Mouse (Mus musculus): ENCODE results near the gene Gm49366. TPM values are rescaled to one million over a fixed set of nuclear protein-coding genes. Genes with fewer than 3 reads are reported as not detected.
"Not testable (repeated sequence)": the region's sequence is repeated elsewhere in the genome, so short reads cannot be mapped to it uniquely, and the experiment has no call there.

The Gm49366 gene
- polyA plus RNA-seq, 1 experiment from 2014 or later, result not detected

GRCm38 (mm10) chr12:84083842-84084241 lies 45.1 kb downstream of the Gm49366 start:
- Histone ChIP-seq H3K27ac (replicated peaks in 1 of 2; ENCODE audit: control insufficient read depth in 1 of 2, insufficient read depth in 1 of 2, low read depth in 2 of 2, low read length in 2 of 2) (no peak overlapping the region), H3K36me3 (ENCODE audit: control insufficient read depth, insufficient read depth, low read length) (no peaks in the 10 kb centered on the region), H3K27me3 (ENCODE audit: control insufficient read depth, insufficient read depth, low read length) (no peaks in the 10 kb centered on the region), H3K4me1 (ENCODE audit: control insufficient read depth in 2 of 2, insufficient read depth in 2 of 2, low read length in 2 of 2) (no peaks in the 10 kb centered on the region), H3K9ac (ENCODE audit: low read length) (no peak overlapping the region), H3K4me3 (ENCODE audit: control insufficient read depth in 1 of 2, insufficient read depth in 1 of 2, low read depth in 1 of 2, low read length in 2 of 2) (no peak overlapping the region), H3K9me3 (ENCODE audit: control insufficient read depth, low read length) (peaks cover 7% of the 10 kb centered on the region; the same call in 1 of the 2 replicates), H3K4me2 (ENCODE audit: low read length) (no peak overlapping the region)
- 79% methylated on average over 2 of the region's 2 CpGs for WGBS
- no peak for ATAC-seq (ENCODE audit: insufficient number of reproducible peaks, insufficient read depth, low FRiP score, low read depth)

DNA sequence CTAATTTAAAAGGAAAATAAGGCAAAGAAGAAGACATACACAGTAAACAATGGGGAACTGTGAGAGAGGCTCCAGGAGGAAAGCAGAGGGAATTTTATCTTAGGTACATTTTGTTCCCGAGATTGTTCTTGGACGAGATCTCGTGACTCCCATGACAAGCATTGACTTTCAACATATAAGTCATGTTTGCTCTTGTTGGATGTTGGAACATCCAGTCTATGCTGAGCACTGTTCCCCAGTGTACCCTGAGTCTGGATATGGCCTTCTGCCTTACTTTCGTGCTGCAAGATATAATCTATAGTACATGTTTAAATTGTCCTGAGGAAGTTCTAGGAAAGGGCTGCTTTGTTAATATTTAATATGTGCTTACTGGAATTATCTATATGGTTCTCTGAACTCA lies 45.8 kb downstream of the Gm49366 start:
- ATAC-seq (ENCODE audit: insufficient number of reproducible peaks, insufficient read depth, low FRiP score, low read depth), result no peak
- no peaks in the 10 kb centered on the region for H3K27me3 ChIP-seq (ENCODE audit: control insufficient read depth, insufficient read depth, low read length)
- no peaks in the 10 kb centered on the region for H3K36me3 ChIP-seq (ENCODE audit: control insufficient read depth, insufficient read depth, low read length)
- peaks cover 7% of the 10 kb centered on the region; the same call in 1 of the 2 replicates for H3K9me3 ChIP-seq (ENCODE audit: control insufficient read depth, low read length)
- WGBS, result 60% methylated on average over 4 of the region's 4 CpGs
- H3K4me2 ChIP-seq (ENCODE audit: low read length), result no peak overlapping the region
- H3K4me3 ChIP-seq (ENCODE audit: control insufficient read depth in 1 of 2, insufficient read depth in 1 of 2, low read depth in 1 of 2, low read length in 2 of 2), result no peak overlapping the region
- no peak overlapping the region for H3K27ac ChIP-seq (replicated peaks in 1 of 2; ENCODE audit: control insufficient read depth in 1 of 2, insufficient read depth in 1 of 2, low read depth in 2 of 2, low read length in 2 of 2)
- H3K4me1 ChIP-seq (ENCODE audit: control insufficient read depth in 2 of 2, insufficient read depth in 2 of 2, low read length in 2 of 2), result no peaks in the 10 kb centered on the region
- no peak overlapping the region for H3K9ac ChIP-seq (ENCODE audit: low read length)

DNA sequence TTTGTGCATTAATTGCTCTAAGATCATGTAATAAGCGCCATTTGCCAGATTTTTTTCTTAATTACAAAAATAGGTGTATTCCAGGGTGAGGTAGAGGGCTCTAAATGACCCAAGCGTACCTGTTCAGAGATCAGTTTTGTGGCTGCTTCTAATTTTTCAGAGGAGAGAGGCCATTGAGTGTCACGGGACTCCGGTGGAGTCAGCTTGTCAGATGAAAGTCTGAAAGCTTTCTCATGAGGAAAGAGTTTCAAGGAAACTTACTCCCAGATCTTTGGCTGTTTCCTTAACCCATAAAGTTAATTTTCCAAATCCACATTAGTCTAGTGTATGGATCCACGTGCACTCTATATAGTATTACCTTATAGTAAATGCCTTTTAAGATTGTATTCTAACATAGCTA lies 55.9 kb downstream of the Gm49366 start:
- H3K4me2 ChIP-seq (ENCODE audit: low read length); H3K4me1 ChIP-seq (ENCODE audit: control insufficient read depth in 2 of 2, insufficient read depth in 2 of 2, low read length in 2 of 2); ATAC-seq (ENCODE audit: insufficient number of reproducible peaks, insufficient read depth, low FRiP score, low read depth); H3K27ac ChIP-seq (replicated peaks in 1 of 2; ENCODE audit: control insufficient read depth in 1 of 2, insufficient read depth in 1 of 2, low read depth in 2 of 2, low read length in 2 of 2); H3K9ac ChIP-seq (ENCODE audit: low read length); H3K4me3 ChIP-seq (ENCODE audit: control insufficient read depth in 1 of 2, insufficient read depth in 1 of 2, low read depth in 1 of 2, low read length in 2 of 2); H3K27me3 ChIP-seq (ENCODE audit: control insufficient read depth, insufficient read depth, low read length); H3K36me3 ChIP-seq (ENCODE audit: control insufficient read depth, insufficient read depth, low read length): not testable (repeated sequence)
- 79% methylated on average over 5 of the region's 5 CpGs for WGBS
- peaks cover 13% of the 10 kb centered on the region; the same call in 1 of the 2 replicates for H3K9me3 ChIP-seq (ENCODE audit: control insufficient read depth, low read length)

- H3K27me3 ChIP-seq (ENCODE audit: control insufficient read depth, insufficient read depth, low read length), result no peaks in the 10 kb centered on the region
- H3K4me1 ChIP-seq (ENCODE audit: control insufficient read depth in 2 of 2, insufficient read depth in 2 of 2, low read length in 2 of 2), result 0 out of 4 replicates have a peak, but pooled peaks cover 0 to 3% of the 10 kb centered on the region in 2 experiments
- H3K9ac ChIP-seq (ENCODE audit: low read length), result no peak overlapping the region
- H3K4me3 ChIP-seq (ENCODE audit: control insufficient read depth in 1 of 2, insufficient read depth in 1 of 2, low read depth in 1 of 2, low read length in 2 of 2), result no peak overlapping the region
- H3K27ac ChIP-seq (replicated peaks in 1 of 2; ENCODE audit: control insufficient read depth in 1 of 2, insufficient read depth in 1 of 2, low read depth in 2 of 2, low read length in 2 of 2), result no peak overlapping the region
- WGBS, result 87% methylated on average over 2 of the region's 2 CpGs
- no peak for ATAC-seq (ENCODE audit: insufficient number of reproducible peaks, insufficient read depth, low FRiP score, low read depth)
- H3K36me3 ChIP-seq (ENCODE audit: control insufficient read depth, insufficient read depth, low read length), result no peaks in the 10 kb centered on the region
- 0 out of 2 replicates have a peak, but pooled peaks cover 2% of the 10 kb centered on the region for H3K9me3 ChIP-seq (ENCODE audit: control insufficient read depth, low read length)
- H3K4me2 ChIP-seq (ENCODE audit: low read length), result no peak overlapping the region
Observed at GRCm38 (mm10) chr12:84099605-84100004, 60.9 kb downstream of the Gm49366 start.

GRCm38 (mm10) chr12:84100071-84100470 lies 61.3 kb downstream of the Gm49366 start:
- 84% methylated on average over 1 of the region's 1 CpGs for WGBS
- Histone ChIP-seq H3K4me1 (ENCODE audit: control insufficient read depth in 2 of 2, insufficient read depth in 2 of 2, low read length in 2 of 2) (0 out of 4 replicates have a peak, but pooled peaks cover 0 to 3% of the 10 kb centered on the region in 2 experiments), H3K4me2 (ENCODE audit: low read length) (peak overlapping the region; percentile 83), H3K4me3 (ENCODE audit: control insufficient read depth in 1 of 2, insufficient read depth in 1 of 2, low read depth in 1 of 2, low read length in 2 of 2) (no peak overlapping the region), H3K27ac (replicated peaks in 1 of 2; ENCODE audit: control insufficient read depth in 1 of 2, insufficient read depth in 1 of 2, low read depth in 2 of 2, low read length in 2 of 2) (no peak overlapping the region), H3K36me3 (ENCODE audit: control insufficient read depth, insufficient read depth, low read length) (no peaks in the 10 kb centered on the region), H3K9me3 (ENCODE audit: control insufficient read depth, low read length) (0 out of 2 replicates have a peak, but pooled peaks cover 2% of the 10 kb centered on the region), H3K27me3 (ENCODE audit: control insufficient read depth, insufficient read depth, low read length) (no peaks in the 10 kb centered on the region), H3K9ac (ENCODE audit: low read length) (no peak overlapping the region)
- ATAC-seq (ENCODE audit: insufficient number of reproducible peaks, insufficient read depth, low FRiP score, low read depth), result no peak

GRCm38 (mm10) chr12:84100604-84101492 lies 62.1 kb downstream of the Gm49366 start, which contains the start of gene Acot6:
Acot6 (plus strand) TSS chr12:84100654.
- not testable (repeated sequence) for H3K4me1 ChIP-seq (ENCODE audit: control insufficient read depth in 2 of 2, insufficient read depth in 2 of 2, low read length in 2 of 2); H3K27me3 ChIP-seq (ENCODE audit: control insufficient read depth, insufficient read depth, low read length); H3K27ac ChIP-seq (replicated peaks in 1 of 2; ENCODE audit: control insufficient read depth in 1 of 2, insufficient read depth in 1 of 2, low read depth in 2 of 2, low read length in 2 of 2); H3K36me3 ChIP-seq (ENCODE audit: control insufficient read depth, insufficient read depth, low read length); H3K9me3 ChIP-seq (ENCODE audit: control insufficient read depth, low read length)
- Histone ChIP-seq H3K4me3 (ENCODE audit: control insufficient read depth in 1 of 2, insufficient read depth in 1 of 2, low read depth in 1 of 2, low read length in 2 of 2) (peak within 1 kb of the TSS; percentile 54 to 65), H3K4me2 (ENCODE audit: low read length) (peak within 1 kb of the TSS; percentile 83), H3K9ac (ENCODE audit: low read length) (peak within 1 kb of the TSS; percentile 74)
- under 1% methylated on average over 71 of the region's 80 CpGs for WGBS
- ATAC-seq (ENCODE audit: insufficient number of reproducible peaks, insufficient read depth, low FRiP score, low read depth), result peak; percentile 43; the same call in 1 of the 2 replicates

DNA sequence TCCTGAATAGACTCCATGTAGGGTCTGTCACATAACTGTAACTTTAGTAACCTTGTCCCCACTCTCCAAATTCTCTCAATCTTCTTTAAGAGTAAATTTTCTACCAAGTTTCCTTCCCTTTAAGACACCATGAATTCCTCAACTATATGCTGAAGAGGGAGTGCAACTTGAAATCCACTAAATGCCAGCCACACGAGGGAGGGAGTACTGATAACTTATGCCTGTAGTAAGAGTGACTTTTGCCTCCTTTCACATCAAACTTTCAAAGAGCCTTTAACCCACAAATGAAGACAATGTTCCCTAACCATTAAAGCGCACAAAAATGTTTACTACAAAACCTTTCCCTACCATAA lies 62.7 kb downstream of the Gm49366 start:
- H3K27ac ChIP-seq (replicated peaks in 1 of 2; ENCODE audit: control insufficient read depth in 1 of 2, insufficient read depth in 1 of 2, low read depth in 2 of 2, low read length in 2 of 2), result no peak overlapping the region
- H3K9me3 ChIP-seq (ENCODE audit: control insufficient read depth, low read length), result no peaks in the 10 kb centered on the region
- H3K9ac ChIP-seq (ENCODE audit: low read length), result peak overlapping the region; percentile 74; the same call in 1 of the 2 replicates
- H3K36me3 ChIP-seq (ENCODE audit: control insufficient read depth, insufficient read depth, low read length), result no peaks in the 10 kb centered on the region
- no peaks in the 10 kb centered on the region for H3K27me3 ChIP-seq (ENCODE audit: control insufficient read depth, insufficient read depth, low read length)
- H3K4me2 ChIP-seq (ENCODE audit: low read length), result peak overlapping the region; percentile 83
- ATAC-seq (ENCODE audit: insufficient number of reproducible peaks, insufficient read depth, low FRiP score, low read depth), result no peak
- WGBS, result 52% methylated on average over 2 of the region's 2 CpGs
- H3K4me3 ChIP-seq (ENCODE audit: control insufficient read depth in 1 of 2, insufficient read depth in 1 of 2, low read depth in 1 of 2, low read length in 2 of 2), result peak overlapping the region; percentile 54 to 65
- H3K4me1 ChIP-seq (ENCODE audit: control insufficient read depth in 2 of 2, insufficient read depth in 2 of 2, low read length in 2 of 2), result 0 out of 4 replicates have a peak, but pooled peaks cover 0 to 3% of the 10 kb centered on the region in 2 experiments

All from heart, embryonic 14.5 days (tissue).